Mouse (Mus musculus) ovary, postnatal 10 days (tissue): ENCODE measurements at regions not wholly inside any gene's neighbourhood (a gene's known extent, or its start where the extent isn't known, plus 50 kb on each side); places are given as distances from the start of the nearest gene placed in this dataset.

Experiments
- DNase-seq: peaks from one replicate; pipeline ENCODE4 v3.0.0; 2022; ENCODE audit warnings: low spot score

DNA sequence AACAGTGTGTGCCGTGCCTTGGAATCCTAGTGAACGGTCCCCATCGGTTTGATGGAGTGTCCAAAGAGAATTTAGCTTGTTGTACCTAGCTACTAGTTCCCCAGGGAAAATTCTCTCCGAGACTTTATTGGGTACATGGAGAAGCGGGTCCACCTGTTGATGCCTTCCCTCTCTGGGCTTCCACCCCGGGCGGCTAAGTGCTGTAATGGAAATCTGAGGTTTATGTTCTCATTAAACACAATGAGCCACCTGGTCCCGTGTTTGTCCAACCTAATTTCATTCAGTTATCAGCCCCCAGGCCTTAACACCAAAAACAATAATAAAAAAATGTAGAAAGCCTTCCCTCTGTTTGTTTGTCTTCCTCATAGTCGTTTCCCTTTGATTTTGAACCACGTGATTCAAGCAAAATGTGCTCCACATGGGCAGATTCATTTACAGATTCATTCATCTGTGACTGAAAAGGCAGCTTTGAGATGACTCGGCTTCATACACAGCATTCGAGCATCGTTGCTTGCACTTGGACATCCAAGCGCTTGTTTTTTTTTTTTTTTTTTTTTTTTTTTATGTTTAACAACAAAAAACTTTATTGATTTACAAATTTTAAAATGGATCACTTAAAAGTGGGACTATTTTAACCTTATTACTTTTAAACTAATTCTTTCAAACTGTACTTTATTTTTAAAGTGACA lies 84.5 kb upstream of the Smim23 start:
- DNase-seq, result no peak

DNA sequence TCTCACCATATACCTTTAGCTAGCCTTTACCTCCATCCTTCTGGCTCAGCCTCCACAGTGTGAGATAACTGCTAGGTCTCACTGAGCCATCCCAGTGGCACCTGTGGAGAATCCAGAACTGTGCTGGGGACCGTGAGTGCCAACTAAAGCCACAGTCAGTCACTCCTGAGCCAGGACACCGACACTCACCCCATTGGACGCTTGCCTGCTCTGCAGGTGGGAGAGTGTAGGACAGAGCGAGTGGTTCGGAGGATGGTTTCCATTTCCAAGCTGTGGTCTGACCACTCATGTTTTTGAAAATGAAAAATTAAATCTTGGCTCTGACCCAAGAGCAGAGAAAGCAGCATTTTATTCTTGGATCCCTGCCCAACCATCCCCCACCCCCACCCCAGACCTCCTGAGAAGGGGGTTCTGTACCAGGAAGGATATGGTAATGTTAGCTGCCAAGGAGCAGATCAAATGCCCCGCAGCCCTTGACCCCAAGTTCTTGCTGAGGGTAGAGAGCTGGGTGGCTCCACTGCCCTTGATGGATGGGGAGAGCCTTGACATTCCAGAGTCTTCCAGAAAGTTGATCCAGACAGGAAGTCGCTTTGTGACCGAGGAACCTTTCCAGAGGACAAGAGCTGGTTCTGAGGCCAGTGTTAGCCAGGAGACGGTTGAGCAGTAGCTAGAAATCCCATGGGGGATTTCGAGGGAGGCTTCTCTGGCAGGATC lies 83.3 kb upstream of the Smim23 start:
- DNase-seq, result no peak

DNA sequence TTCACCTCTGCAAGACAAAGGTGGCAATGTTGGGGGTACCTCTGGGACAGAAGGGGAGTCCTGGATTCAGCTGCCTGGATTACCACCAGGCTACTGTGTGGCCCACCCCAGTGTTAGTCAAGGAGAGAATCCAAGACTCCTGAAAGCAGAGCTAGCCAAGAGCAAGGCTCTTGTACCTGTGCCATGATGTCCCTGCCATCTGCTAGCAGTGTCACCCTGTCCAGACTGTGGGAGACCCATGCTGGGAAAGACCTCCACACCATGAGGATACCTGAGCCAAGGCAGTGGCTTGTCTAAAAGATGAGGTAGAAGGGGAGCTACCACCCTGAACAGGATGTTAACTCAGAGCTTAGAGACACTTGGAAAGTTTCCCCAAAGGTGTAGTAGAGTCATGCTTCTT lies 79.6 kb upstream of the Smim23 start:
- no peak for DNase-seq

DNA sequence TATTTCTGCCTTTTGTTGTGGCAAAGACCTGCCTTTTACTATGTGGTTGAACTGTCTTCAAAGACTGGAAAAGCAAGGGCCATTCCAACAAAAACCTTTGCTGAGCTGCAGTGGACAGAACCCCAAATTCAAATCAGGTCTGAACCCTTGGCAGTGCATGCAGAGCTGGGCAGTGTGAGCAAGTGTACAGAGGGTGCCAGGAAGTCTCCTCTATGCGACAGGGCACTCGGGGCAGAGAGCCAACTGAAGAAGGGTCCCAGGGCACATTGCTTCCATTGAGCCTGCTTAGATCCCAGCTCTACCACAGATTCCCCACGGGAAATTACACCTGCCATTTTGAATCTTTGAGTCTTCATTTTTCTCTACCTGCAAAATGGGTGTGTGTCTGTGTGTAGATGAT lies 79.0 kb upstream of the Smim23 start:
- no peak for DNase-seq

DNA sequence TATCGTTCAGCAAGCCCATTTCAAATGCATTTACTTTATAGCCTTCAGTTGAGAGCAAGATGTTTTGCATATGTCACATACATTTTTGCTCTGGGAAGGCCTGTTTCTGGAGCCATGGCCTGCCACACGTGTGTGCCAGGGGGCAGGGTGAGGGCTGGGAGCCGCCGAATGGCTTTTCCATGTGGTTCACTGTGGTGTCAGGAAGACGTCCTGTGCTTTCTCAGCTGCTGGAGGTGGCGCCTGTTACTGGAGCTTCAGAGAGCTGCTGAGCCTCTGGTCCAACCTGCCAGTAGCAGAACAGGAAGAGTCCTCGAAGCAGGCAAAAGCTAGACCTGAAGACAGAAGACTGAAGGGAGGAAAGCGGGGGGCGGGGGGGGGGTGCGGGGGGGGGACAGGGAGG lies 78.5 kb upstream of the Smim23 start:
- DNase-seq, result no peak

DNA sequence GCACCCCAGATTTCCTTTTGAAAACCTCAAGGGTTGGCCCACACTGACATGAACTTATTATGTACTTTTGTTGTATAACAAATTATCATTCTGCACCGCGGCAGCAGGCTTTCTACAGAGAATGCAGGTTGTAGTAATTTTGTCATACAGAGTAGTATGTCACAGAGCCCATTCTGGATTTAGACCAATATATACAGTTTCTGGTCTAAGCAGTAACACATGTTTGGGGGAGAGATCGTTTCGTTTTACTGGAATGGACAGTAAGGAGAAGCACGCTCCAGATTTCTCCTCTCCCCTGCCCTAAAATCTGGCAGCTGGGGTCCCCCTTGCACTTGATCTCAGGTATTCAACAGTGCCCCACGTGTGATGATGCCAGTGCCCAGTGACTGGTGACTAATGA lies 76.0 kb upstream of the Smim23 start:
- DNase-seq, result no peak

DNA sequence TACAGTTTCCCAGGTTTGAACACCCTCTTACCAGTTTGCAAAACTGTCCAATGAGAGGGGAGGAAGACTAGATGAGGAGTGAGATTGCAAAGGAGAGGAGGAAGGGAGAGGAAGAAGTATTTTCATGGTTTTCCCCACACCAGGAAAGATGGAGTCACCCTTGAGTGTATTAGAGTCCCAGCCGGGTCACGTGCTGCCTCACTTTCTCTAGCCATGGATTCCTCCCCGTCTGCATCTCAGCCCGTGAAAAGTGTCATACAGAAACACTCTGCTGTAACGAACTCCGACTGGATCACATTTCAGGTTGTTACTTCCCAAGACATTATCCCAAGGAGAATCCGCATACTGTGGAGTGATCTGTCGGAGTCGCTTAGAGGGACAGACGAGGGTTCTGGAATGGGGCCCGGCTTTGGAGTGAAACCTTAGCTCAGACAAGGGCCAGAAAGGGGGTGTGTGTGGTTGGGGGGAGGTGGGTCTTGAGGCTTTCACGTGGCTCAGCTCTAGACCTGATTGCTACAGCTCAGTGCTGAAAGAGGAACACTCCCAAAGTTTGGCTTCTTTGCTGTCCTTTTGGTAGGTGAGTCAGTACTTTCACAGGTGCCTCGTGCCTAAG lies 75.3 kb upstream of the Smim23 start:
- DNase-seq, result no peak

DNA sequence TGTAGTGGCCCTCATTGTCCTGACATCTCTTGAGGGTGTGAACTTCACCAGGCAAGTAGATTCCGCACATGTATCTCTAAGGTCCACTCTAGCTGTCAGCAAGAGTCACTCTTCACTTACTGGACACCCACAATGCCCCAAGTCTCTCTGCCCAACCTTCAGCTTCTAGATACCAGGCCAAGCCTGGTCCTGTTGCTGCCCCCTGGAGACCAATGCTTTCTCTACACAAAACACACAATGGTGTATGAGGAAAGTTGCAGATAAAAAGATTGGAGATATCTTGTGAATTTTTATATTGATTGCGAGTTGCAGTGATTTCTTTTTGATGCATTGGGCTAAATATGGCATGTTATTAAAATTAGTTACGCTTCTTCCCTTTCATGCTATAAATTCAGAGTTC lies 71.0 kb upstream of the Smim23 start:
- DNase-seq, result no peak

DNA sequence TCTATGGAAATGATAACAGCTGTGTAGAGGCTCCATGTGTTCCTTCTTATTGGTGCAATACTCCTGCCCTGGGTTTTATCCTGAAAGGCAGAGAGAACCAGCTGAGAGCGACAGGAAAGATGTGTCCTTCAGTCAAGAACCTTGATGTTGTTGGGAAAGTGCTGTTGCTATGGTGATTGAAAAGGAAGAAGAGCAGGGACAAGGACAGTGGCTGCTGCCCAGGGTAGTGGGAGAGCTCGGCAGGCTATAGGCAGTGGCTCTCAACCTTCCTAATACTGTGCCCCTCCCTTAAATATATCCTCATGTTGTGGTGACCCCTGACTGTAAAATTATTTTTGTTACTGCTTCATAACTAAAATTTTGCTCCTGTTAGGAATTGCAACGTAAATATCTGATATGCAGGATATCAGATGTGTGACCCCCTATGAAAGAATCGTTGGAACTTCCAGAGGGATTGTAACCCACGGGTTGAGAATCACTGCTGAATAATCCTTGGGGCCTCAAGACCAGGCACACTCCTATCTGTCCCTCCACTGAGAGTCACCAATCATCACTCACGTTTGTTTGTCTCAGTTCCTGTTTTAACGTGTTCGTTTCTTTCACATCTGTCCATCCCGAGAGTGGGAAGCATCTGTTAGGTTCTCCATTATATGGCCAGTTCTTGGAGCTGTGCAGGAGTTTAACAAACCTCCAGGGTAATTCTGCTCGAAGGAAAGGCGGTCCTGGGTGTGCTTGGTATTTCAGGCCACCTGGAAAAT lies 68.9 kb upstream of the Smim23 start:
- DNase-seq, result no peak

DNA sequence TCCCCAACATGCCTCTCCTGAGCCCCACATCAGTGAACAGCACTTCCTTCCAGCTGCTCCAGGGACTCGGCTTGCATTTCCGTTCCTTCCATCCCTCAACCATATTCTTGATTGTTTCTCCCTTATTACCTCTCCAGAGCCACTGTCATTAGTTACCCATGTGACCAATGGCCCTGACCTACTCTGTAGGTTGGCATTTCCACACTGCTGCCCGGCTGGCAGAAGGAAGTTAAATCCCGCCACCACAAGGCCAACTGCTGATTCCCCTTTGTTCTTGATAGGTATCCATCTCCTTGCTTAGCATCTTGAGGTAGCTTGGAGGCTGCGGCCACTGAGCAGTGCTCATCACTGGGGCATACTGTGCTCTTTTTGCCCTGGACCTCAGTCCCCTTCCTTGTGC lies 68.1 kb upstream of the Smim23 start:
- no peak for DNase-seq

DNA sequence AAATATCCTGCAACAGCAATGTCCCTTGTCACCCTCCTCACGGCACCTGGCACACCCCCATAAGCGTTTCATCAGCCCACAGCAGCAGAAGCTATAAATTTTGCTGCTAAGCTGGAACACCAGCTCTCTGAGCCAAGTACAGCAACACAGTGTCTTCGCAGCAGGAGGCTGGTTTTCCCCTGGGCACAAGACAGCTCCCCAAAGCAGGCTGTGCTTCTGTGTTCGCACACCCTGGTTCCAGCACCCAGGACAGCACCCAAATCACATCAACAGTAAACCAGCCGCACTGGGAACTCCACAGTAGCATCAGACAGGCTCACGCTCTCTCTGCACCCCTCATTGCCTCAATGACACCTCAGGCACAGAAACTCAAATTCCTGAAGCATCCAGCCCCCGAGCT lies 64.8 kb upstream of the Smim23 start:
- no peak for DNase-seq

DNA sequence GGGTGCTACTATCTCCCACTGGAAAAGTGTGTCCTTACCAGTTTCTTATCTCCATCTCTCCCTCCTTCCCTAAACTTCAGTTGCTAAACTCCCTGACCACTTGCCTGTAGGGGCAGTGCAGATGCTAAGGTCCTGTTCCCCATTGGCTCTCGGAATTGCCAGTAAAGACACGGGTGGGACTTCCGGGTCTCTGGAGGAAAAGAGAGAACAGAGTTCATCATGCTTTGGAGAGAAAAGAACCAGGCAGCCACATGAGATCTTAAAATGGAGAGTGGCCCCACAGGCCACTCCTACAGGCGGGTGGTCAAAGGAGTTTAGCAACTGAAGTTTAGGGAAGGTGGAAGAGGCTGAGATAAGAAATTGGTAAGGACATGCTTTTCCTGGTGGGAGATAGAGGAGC lies 60.3 kb upstream of the Smim23 start:
- no peak for DNase-seq

DNA sequence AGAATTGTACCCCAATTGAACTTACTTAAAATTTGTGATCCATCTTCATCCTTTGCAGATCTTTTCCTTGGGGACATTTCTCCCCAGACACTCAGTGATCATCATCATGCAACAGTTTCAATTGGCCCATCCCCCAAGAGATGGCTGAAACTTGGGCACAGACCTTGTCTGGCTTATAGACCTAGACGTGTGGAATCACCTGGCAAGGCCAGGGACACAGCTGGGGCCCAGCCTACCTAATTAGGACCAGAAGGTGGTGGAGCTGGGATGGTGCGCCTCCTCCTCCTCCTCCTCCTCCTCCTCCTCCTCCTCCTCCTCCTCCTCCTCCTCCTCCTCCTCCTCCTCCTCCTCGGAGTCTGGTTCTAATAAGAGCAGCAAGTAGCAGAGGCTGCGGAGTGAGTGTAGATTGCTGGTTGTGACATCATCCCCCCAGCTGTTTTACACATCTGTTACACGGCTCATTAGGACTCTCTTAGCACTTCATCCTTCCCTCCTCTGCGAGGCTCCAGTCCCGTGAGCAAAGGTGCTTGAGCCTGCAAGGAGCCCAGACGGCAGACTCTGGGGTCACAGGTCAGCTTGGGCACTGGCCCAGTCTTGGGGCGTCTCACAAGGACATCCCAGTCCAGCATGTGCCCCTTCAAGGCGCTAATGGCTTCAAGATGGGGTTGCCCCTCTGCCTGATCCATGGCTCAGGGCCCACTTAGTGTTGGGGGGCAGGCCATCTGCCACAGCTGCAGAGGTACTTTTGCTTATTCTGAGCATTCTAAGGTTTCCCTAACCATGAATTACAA lies 58.9 kb upstream of the Smim23 start:
- no peak for DNase-seq

DNA sequence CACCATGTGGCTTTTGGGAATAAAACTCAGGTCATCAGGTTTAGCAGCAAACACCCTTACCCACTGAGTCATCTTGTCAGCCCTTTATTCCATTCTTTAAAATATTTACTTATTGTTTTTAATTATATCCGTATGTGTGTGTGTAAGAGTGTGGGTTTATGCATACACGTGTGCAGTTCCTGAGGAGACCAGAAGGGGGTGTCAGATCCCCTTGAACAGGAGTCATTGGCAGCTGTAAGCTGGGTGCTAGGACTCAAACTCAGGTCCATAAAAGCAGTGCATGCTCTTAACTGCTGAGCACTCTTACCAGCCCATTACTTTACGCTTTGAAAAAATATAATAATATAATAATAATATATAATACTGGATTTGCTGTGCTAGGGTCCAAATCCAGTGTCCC lies 54.6 kb upstream of the Smim23 start:
- no peak for DNase-seq
